Mouse (Mus musculus): Measurements from ENCODE around the gene Dlec1.
A peak's percentile ranks its signal among the peaks of the same experiment; 100 is the strongest.

Dlec1 gene

DNA sequence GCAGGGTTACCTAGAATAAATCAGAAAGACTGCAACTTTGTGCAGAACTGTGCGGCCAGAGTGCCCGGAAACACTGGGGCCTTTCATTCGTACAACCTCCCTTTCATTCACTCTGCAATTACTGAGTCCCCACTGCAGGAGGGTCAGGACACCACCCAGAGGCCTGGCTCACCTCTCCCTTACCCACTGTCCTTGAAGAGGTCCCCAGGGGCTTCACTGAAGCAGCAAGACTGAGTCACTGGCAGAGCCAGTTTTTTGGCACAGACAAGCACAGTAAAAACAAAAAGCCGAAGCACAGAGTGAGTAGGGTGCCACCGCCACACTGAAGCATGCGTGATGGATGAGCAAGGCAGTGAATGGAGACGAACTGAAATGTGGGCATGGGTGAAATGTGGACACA, 12.8 kb upstream of the Dlec1 start:
- no peak for DNase-seq (ENCODE audit: low read depth, low spot score)

DNA sequence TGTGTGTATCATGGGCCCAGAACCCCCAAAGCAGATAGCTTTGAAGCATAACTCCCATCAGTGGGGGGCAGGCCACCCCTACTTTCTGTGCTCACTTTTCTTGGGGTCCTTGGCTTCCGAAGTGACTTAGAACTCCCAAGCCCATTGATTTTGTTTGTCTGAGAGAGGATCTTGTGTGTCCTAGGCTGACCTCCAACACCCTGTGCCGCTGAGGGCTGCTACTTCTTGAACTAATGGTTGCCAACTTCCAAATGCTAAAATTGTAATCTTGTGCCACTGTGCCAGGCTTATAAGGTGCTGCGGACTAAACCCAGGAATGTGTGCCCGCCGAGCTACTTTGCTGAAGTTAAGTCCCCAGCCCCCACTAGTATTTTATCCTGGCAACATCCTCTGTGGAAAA, 11.8 kb upstream of the Dlec1 start:
- DNase-seq (ENCODE audit: low read depth, low spot score), result no peak

- DNase-seq (ENCODE audit: low read depth, low spot score), result no peak
Observed at GRCm38 (mm10) chr9:119091581-119092310, 10.5 kb upstream of the Dlec1 start.

DNA sequence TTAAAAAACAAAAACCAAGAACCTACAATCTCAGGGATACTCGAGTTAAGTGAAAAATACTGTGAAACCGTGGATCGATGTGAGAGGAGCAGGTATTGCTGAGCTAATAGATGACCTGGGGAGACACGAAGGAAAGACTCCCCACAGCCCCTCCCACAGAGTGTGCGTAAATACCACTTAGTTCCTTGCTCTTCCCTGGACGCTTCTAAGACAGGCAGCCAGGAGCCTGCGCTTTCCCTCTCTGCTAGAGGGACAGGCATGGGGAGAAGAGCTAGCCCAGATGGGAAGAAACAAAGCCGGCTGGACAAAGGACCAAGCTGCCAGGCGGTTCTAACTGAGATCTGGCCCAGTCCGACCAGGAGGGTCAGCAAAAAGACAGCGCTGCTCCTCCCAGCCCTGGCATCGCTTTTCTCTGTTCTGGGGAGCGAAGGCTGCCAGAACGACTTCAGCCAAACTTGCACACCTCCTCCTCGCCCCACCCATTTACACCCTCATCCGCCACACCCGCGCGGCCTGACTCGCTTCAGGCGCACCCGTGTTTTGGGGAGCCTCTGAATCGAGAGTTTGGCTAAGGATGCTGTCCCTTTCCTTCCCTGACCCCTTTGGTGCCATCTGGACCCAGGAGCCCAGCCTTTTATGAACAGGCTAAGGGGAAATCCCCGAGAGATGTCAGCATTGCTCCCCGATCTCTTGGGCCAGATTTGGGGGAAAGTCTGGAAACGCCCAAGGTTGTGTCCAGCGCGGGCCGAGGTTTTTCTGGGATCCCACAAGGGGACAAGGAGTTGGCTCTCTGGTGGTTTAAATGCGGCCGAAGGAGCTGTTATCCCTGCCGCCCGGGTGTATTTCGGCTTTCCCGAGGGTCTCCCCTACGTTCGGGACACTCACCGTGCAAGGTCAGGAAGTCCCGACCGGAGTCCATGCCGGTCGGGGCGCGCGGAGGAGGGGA, 9.5 kb upstream of the Dlec1 start:
- peak; percentile 30 for DNase-seq (ENCODE audit: low read depth, low spot score)

GRCm38 (mm10) chr9:119093419-119094295, 8.6 kb upstream of the Dlec1 start, which contains the start of gene Plcd1:
Plcd1 (minus strand) TSS chr9:119093502.
- DNase-seq (ENCODE audit: low read depth, low spot score), result peak; percentile 56

- no peak for DNase-seq (ENCODE audit: low read depth, low spot score)
Observed at GRCm38 (mm10) chr9:119094462-119095109, 7.7 kb upstream of the Dlec1 start.

DNA sequence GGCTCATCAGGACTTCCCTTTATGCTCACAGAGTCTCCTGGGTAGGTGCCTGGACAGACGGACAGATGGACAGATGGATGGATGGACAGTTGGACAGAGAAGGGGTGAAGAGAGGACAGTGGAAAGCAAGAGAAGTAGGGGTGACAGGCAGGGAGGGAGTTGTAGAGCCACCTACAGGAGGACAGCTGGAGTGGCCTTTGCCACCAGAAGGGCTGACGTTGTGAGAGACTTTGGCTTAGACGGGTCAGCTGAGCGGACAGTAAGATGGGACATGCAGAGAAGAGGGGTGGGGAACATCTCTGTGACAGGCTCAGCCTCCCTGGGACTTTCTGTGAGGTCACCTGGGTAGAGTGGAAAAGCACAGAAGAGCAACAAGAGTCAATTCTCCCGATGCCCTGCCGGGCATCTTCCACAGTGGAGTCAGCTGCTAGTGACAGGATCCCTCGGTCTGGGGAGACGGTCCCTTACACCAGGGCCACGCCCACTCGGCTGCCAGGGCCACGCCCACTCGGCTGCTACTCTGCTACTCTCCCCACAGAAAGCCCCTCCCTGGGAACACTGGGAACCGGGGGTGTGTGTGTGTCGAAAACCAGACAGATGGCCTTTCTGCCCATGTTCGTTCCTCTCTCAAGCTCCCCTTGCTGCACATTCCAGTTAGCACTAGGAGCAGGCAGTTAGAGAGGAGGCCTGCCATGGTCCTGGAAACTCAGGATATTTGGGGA, 1.9 kb upstream of the Dlec1 start:
- DNase-seq (ENCODE audit: low read depth, low spot score), result peak; percentile 50

DNA sequence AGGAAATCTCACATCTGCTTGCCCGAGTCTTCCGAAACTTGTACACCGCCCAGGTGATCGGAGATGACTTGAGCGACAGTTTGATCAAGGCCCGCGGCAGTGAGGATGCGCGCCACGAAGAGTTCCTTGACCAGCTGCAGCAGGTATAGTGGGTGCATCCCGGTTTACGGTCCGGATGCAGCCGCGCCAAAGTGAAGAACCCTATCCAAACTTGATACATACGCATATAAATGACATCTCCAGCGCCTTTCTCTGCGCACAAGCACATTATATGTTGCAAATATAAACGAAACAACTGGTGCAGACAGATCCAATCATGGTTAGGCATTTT, 470 bp downstream of the Dlec1 start:
- no peak for DNase-seq (ENCODE audit: low read depth, low spot score)

DNA sequence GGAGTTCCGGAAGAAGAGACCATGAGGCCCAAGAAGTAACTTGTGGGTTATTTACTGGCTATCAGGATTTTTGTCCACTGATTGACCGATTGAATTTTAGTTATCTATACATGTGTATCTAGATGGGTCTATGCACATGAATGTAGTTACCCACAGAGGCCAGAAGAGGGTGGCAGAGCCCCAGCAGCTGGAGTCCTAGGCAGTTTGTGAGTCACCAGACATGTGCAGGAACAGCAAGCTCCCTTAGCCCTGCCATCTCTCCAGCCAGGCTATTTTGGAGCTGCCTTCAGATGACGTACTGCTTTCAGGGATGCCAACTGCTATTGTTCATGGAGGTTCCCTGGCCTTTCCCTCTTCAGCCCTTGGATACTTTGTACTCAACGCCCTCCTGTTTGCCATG, 5.3 kb downstream of the Dlec1 start:
- DNase-seq (ENCODE audit: low read depth, low spot score), result no peak

GRCm38 (mm10) chr9:119109685-119110353, 7.5 kb downstream of the Dlec1 start:
- DNase-seq (ENCODE audit: low read depth, low spot score), result no peak

DNA sequence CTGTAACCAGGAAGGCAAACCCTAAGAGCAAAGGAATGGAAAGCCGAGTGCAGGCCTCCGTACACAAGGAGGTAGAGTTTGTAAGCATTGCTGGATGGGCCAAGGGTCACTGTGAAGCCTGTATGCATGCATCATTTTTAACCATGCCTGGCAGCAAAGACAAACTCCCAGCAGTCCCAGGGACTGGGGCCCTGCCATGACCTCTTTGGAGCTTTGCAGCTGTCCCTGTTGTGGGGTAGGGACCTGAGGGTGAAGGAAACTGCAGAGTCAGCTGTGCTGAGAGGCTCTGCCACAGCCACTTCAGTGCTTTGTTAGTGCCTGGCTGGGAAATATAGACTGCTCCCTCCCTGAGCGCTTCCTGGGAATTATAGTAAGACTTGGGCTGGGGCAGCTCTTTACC, 8.4 kb downstream of the Dlec1 start:
- DNase-seq (ENCODE audit: low read depth, low spot score), result no peak

GRCm38 (mm10) chr9:119114911-119115310, 12.6 kb downstream of the Dlec1 start:
- no peak for DNase-seq (ENCODE audit: low read depth, low spot score)

DNA sequence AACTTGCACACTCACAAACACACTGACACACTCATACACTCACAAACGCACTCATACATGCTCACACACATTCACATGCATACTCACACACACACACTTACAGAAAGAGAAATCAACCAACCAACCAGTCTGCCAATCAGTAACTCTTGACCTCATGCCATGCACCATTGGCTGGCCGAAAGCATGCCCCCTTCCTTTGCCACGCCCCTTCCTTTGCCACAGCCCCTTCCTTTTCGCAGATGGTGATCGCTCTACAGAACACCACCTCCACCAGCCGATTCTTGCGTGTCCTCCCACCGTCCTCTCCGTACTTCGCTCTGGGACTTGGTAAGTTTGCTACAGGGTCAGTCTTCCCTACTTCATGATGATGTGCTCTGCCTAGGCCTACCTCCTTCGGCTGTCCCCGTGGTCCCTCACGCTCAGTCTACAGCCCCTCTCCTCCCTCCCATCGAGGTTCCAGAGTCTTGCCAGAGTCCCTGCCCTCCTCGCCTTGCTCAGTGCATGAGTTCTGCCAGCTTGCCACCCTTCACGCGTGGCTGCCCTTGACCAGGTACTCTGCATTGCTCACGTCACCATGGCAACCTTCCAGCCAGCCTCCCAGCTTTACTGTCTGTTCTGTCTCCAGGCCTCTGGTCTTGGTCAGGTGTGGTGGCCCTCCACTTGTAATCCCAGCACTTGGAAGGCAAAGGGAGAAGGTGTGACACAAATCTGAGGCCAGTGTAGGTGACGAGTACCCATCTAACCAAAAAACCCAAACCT, 17.3 kb downstream of the Dlec1 start:
- DNase-seq (ENCODE audit: low read depth, low spot score), result no peak

GRCm38 (mm10) chr9:119120168-119120560, 17.9 kb downstream of the Dlec1 start:
- no peak for DNase-seq (ENCODE audit: low read depth, low spot score)

DNA sequence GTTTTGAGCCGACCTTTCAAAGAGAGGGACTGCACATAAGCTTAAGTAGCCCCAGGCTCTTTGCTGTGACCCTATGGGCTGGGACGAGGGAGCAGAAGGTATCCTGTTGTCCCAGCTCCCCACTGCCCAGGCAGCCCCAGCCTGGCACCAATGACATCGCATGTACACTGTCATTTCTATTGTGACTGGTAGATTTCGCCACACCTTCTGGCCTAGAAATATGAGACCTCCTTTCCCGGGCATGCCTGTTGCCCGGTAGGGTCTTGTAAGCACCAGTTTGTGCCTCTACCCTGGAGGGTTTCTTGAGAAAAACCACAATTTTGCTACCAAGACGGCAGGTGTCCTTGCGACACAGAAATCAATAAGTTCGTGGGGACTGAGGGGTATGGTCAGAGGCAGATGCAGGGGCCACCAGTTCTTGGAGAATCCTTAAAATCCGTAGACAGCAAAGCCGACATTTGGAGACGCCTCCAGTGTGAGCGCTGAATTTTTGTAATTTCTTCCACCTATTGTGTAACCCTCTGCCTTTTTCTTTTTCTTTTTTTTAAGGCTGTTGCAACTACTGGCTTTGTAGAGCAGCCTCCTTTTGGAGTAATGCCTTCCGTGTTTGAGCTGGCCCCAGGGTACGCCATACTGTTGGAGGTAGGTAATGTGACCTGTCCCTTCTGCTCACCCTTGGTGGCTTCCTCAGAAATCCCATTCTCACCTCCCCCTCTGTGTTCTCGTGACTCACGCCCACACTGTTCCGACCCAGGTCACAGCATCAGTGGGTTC, 20.5 kb downstream of the Dlec1 start:
- no peak for DNase-seq (ENCODE audit: low read depth, low spot score)

GRCm38 (mm10) chr9:119128436-119129181, 26.3 kb downstream of the Dlec1 start:
- no peak for DNase-seq (ENCODE audit: low read depth, low spot score)

- DNase-seq (ENCODE audit: low read depth, low spot score), result no peak
Observed at GRCm38 (mm10) chr9:119130692-119131091, 28.4 kb downstream of the Dlec1 start.

GRCm38 (mm10) chr9:119138836-119139235, 36.6 kb downstream of the Dlec1 start:
- DNase-seq (ENCODE audit: low read depth, low spot score), result no peak

Data from CD4-positive helper T cell, adult 2 months (primary cell).